Mouse (Mus musculus) bone marrow, adult 2 months (tissue): Measurements from ENCODE around the gene Scrg1.

Experiments
- CTCF ChIP-seq: fragments of 200-500 bp; IDR thresholded peaks from 2 replicates; pipeline ENCODE4 v1.5.1; 2011; ENCODE audit warnings: low read length, control low read depth; ENCODE audit not compliant: control insufficient read depth, insufficient read depth
- POLR2A ChIP-seq: fragments of 200-500 bp; IDR thresholded peaks from 2 replicates; pipeline ENCODE4 v1.6.1; 2011; ENCODE audit warnings: low read depth, mild to moderate bottlenecking, control low read depth, low read length, borderline replicate concordance; ENCODE audit not compliant: control insufficient read depth

GRCm38 (mm10) chr8:57457152-57457551 is 1.4 kb downstream of the Scrg1 start:
- no peak for TF ChIP-seq CTCF
- TF ChIP-seq POLR2A, result no peak
